Mouse (Mus musculus): ENCODE measurements at regions not wholly inside any gene's neighbourhood (a gene's known extent, or its start where the extent isn't known, plus 50 kb on each side); places are given as distances from the start of the nearest gene placed in this dataset.
A peak's percentile ranks its signal among the peaks of the same experiment; 100 is the strongest.
"Not testable (repeated sequence)": the region's sequence is repeated elsewhere in the genome, so short reads cannot be mapped to it uniquely, and the experiment has no call there.

DNA sequence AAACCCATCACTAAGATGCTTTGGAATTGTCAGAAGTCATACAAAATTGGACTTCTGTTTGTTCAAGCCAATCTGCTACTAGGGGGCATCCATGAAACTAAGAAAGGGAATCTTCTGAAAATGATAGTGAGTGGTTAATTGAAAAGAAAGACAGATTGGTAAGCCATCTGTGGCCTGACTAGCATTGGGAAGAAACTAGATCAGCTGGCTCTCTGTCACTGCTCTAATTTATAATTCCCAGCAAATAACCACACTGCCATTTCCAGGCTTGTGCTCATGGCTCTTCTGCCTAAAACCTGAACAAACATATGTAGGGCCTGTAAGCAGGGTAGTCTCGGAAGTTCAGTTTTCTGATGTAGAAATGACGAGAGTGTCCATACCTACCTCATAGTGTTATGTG is 569.8 kb downstream of the Pcdh19 start:
- intact Hi-C loops (cut with DNase I) = no loop called here
- DNase-seq = no peak

GRCm38 (mm10) chrX:133110173-133110572 is 578.6 kb downstream of the Pcdh19 start:
- intact Hi-C loops (cut with DNase I) = no loop called here

DNA sequence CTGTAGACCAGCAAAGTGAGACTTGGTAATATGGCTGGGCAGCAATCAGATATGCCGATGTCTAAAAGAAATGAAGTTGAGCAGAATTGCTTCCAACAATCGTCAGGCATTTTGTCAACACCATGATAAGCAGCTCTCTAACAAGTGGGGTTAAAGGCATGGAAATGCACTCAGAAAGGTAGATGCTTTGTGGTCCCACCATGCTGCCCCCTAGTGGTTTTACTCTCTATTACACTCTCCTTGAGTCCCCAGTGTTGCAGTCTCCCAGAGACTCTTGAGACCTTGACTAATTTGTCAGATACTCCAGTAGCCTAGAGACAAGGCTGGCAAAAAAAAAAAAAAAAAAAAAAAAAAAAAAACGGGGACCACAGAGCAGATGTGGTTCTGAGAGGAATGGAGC is 595.8 kb downstream of the Pcdh19 start:
- intact Hi-C loops (cut with DNase I) = no loop called here

More at GRCm38 (mm10) chrX:133110173-133110572, 578.6 kb downstream of the Pcdh19 start:
- DNase-seq = no peak

GRCm38 (mm10) chrX:133064116-133064515 is 624.7 kb downstream of the Pcdh19 start:
- intact Hi-C loops (cut with DNase I) = not testable (repeated sequence)
- peak in 1 of 2 experiments; percentile 0 for DNase-seq

More for the DNA sequence above, 595.8 kb downstream of the Pcdh19 start:
- no peak for DNase-seq
